Mouse (Mus musculus) heart, embryonic 13.5 days (tissue): ENCODE measurements around the gene Uhrf1bp1. TPM values are rescaled to one million over a fixed set of nuclear protein-coding genes. Genes with fewer than 3 reads are reported as not detected.

ENCODE experiments used
- ATAC-seq: fragments of 200-750 bp; cut with Nextera tagmentation; 2 replicates; pipeline ENCODE4 v1.8.0; 2017; ENCODE audit warnings: moderate TSS enrichment; ENCODE audit not compliant: insufficient number of reproducible peaks, low FRiP score, low TSS enrichment; ENCODE audit errors: extremely low read depth
- H3K27ac ChIP-seq: fragments of 300-500 bp; sonication (generic); replicated peaks from 2 replicates; pipeline ENCODE4 v1.5.1; 2015; ENCODE audit warnings: moderate library complexity, mild to moderate bottlenecking, inconsistent platforms
- H3K27me3 ChIP-seq: fragments of 300-500 bp; sonication (generic); replicated peaks from 2 replicates; pipeline ENCODE4 v1.6.1; 2015; ENCODE audit warnings: mild to moderate bottlenecking, inconsistent platforms
- H3K36me3 ChIP-seq: fragments of 300-500 bp; sonication (generic); 2 replicates; pipeline ENCODE4 v1.6.1; 2015; ENCODE audit warnings: mild to moderate bottlenecking, inconsistent platforms
- H3K4me1 ChIP-seq: fragments of 300-500 bp; sonication (generic); 2 replicates; pipeline ENCODE4 v1.6.1; 2015; ENCODE audit warnings: inconsistent platforms
- H3K4me2 ChIP-seq: fragments of 300-500 bp; sonication (generic); 2 replicates; pipeline ENCODE4 v1.6.1; 2015; ENCODE audit warnings: inconsistent platforms, mild to moderate bottlenecking, moderate library complexity
- H3K4me3 ChIP-seq: fragments of 300-500 bp; sonication (generic); 2 replicates; pipeline ENCODE4 v1.5.1; 2015; ENCODE audit warnings: moderate library complexity, mild to moderate bottlenecking, inconsistent platforms
- H3K9ac ChIP-seq: fragments of 300-500 bp; sonication (generic); 2 replicates; pipeline ENCODE4 v1.6.1; 2015; ENCODE audit warnings: inconsistent platforms, mild to moderate bottlenecking, moderate library complexity
- H3K9me3 ChIP-seq: fragments of 300-500 bp; sonication (generic); 2 replicates; pipeline ENCODE4 v1.6.1; 2016; ENCODE audit warnings: inconsistent platforms
- WGBS: fragments of 180-500 bp; shearing (Covaris S2); methylation state at CpG from one replicate; pipeline ENCODE4 v1.1.7; 2015; ENCODE audit warnings: mixed read lengths; 5-methylcytosine and 5-hydroxymethylcytosine counted together
- polyA plus RNA-seq: library from polyadenylated mRNA; unstranded; fragments of >200 nt; fragmentation: Nextera tagmentation; extraction: Ambion mirVana; gene quantifications from 2 replicates; pipeline ENCODE4 v1.2.1, GENCODE M21; 2015

Gene Uhrf1bp1
- polyA plus RNA-seq, 1 experiment from 2014 or later = 3.1 TPM

DNA sequence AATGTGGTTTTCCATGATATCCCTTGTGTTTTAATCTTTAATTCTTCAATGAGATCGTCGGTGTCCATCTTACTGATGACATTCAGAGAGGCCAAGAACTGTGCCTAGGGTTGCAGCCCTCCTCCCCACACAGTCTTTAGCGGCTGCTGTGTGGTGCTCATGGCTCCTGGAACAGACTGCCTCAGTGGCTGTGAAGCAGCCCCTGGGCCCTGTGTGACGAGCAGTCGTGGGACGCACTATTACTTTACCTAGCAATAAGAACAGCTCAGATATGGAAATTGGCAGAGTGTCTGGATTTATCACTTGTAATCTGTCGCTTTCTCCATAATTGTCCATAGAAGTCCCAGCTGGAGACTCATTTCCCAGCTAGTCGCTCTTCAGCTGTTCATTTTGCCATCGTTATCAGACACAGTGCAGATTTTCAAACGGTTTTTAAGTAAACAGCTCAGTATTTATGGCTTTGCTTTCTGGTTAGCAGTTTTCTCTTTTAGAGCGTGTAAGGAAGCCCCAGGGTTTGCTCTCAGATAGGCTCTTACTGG lies 66.0 kb downstream of the Uhrf1bp1 start:
- Histone ChIP-seq H3K27ac (no peak overlapping the region), H3K9ac (no peak overlapping the region), H3K27me3 (no peaks in the 10 kb centered on the region), H3K4me1 (peaks cover 54% of the 10 kb centered on the region), H3K4me3 (no peak overlapping the region), H3K4me2 (no peak overlapping the region), H3K36me3 (no peaks in the 10 kb centered on the region), H3K9me3 (no peaks in the 10 kb centered on the region)
- ATAC-seq = no peak
- 77% methylated on average over 11 of the region's 11 CpGs for WGBS

- Histone ChIP-seq H3K4me3 (no peak overlapping the region), H3K4me1 (peaks cover 43% of the 10 kb centered on the region), H3K9me3 (no peaks in the 10 kb centered on the region), H3K27me3 (no peaks in the 10 kb centered on the region), H3K9ac (no peak overlapping the region), H3K36me3 (no peaks in the 10 kb centered on the region), H3K4me2 (no peak overlapping the region), H3K27ac (no peak overlapping the region)
- WGBS = 74% methylated on average over 4 of the region's 4 CpGs
- ATAC-seq = no peak
These were observed 68.8 kb downstream of the Uhrf1bp1 start for GRCm38 (mm10) chr17:27925054-27925453.

DNA sequence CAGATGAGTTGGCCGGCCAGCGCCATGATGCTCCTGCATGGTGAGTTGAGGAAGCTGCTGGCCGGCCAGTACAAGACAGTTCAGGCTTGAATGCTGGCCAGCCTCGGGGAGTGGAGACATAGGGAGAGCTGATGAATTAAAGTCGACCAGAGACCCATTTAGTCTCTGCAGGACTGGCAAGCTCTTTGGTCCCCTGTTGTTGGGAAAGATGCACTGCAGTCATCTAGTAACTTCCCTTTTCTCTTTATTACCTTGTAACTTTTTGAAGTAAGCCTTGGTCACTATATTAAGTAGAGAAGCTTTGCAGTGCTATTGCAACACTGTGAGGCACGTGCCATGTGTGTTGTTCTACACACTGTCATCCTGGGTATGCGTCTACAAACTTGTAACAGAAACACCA lies 69.3 kb downstream of the Uhrf1bp1 start:
- no peak overlapping the region for H3K4me3 ChIP-seq
- H3K9ac ChIP-seq = no peak overlapping the region
- peaks cover 39% of the 10 kb centered on the region for H3K4me1 ChIP-seq
- no peak overlapping the region for H3K4me2 ChIP-seq
- 69% methylated on average over 7 of the region's 7 CpGs for WGBS
- no peak overlapping the region for H3K27ac ChIP-seq
- ATAC-seq = no peak
- H3K9me3 ChIP-seq = no peaks in the 10 kb centered on the region
- no peaks in the 10 kb centered on the region for H3K27me3 ChIP-seq
- H3K36me3 ChIP-seq = no peaks in the 10 kb centered on the region

- no peak for ATAC-seq
- Histone ChIP-seq H3K27me3 (no peaks in the 10 kb centered on the region), H3K27ac (no peak overlapping the region), H3K4me1 (peaks cover 34% of the 10 kb centered on the region), H3K9me3 (no peaks in the 10 kb centered on the region), H3K36me3 (no peaks in the 10 kb centered on the region), H3K4me3 (no peak overlapping the region), H3K4me2 (no peak overlapping the region), H3K9ac (no peak overlapping the region)
- WGBS = 85% methylated on average over 5 of the region's 5 CpGs
These were observed 74.0 kb downstream of the Uhrf1bp1 start for GRCm38 (mm10) chr17:27930291-27930690.

DNA sequence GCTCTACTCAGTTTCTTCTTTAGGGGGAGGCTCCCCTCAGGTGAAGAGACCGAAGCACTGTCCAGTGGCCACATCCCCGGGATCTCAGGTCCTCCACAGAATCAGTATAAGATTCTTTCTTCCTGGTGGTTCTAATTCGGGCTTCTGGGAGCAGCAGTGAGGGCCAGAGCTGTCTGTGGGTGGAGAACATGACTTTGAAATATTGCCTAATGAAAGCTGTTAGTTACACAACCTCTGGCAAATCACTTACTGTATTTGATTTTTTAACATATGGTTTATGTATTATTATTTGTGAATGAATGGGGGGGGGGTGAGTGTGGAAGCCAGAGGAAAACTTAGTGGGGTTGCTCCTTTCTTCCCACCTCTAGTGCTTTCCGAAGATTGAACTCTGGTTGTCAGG lies 75.6 kb downstream of the Uhrf1bp1 start:
- WGBS = 81% methylated on average over 4 of the region's 4 CpGs
- no peak overlapping the region for H3K4me3 ChIP-seq
- H3K9me3 ChIP-seq = no peaks in the 10 kb centered on the region
- peaks cover 26% of the 10 kb centered on the region for H3K4me1 ChIP-seq
- ATAC-seq = no peak
- H3K36me3 ChIP-seq = no peaks in the 10 kb centered on the region
- no peak overlapping the region for H3K27ac ChIP-seq
- H3K27me3 ChIP-seq = no peaks in the 10 kb centered on the region
- no peak overlapping the region for H3K9ac ChIP-seq
- H3K4me2 ChIP-seq = no peak overlapping the region

DNA sequence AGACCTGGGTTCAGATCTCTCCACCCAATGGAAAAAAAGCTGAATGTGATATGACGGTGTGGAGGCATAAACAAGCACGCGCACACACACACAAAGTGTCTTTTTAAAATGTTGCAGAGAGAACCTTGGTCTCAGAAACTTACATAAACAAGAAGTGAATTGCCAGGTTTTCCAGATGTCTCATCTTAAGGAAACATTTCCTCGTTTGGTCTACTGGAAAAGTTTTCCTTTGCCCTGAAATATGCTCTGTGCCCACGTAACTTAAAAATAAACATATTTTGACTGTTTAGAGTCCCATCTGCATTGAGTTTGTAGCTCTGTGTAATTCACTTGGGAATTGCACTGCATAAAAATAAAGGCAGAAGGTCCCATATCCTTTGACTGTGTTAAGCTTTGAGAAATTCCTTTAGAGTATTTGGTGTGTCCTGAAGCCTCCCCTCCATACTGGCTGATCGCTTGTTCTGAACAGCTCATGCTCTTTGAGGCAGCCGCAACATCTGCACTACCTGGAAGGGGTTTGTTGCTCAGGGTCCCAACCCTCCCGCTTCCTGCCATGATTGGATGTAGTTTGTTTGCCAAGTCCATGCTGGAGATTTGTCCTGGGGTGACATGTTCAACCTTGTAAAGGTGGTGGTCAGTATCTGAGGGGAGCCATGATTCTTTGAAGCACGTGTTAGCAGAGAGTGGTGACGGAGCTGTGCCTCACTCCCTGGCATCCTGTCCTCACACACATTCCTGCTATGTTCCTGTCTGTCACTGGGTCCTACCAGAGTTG lies 78.1 kb downstream of the Uhrf1bp1 start:
- Histone ChIP-seq H3K4me3 (no peak overlapping the region), H3K9ac (no peak overlapping the region), H3K9me3 (no peaks in the 10 kb centered on the region), H3K4me2 (no peak overlapping the region), H3K27ac (no peak overlapping the region), H3K4me1 (peaks cover 41% of the 10 kb centered on the region), H3K27me3 (no peaks in the 10 kb centered on the region), H3K36me3 (no peaks in the 10 kb centered on the region)
- ATAC-seq = no peak
- WGBS = 84% methylated on average over 10 of the region's 10 CpGs

- Histone ChIP-seq H3K27ac (no peak overlapping the region), H3K9ac (no peak overlapping the region), H3K4me2 (no peak overlapping the region), H3K9me3 (no peaks in the 10 kb centered on the region), H3K36me3 (no peaks in the 10 kb centered on the region), H3K4me3 (no peak overlapping the region), H3K27me3 (no peaks in the 10 kb centered on the region), H3K4me1 (peaks cover 48% of the 10 kb centered on the region)
- no peak for ATAC-seq
- WGBS = 65% methylated on average over 3 of the region's 3 CpGs
These were observed 78.8 kb downstream of the Uhrf1bp1 start for GRCm38 (mm10) chr17:27935091-27935490.

DNA sequence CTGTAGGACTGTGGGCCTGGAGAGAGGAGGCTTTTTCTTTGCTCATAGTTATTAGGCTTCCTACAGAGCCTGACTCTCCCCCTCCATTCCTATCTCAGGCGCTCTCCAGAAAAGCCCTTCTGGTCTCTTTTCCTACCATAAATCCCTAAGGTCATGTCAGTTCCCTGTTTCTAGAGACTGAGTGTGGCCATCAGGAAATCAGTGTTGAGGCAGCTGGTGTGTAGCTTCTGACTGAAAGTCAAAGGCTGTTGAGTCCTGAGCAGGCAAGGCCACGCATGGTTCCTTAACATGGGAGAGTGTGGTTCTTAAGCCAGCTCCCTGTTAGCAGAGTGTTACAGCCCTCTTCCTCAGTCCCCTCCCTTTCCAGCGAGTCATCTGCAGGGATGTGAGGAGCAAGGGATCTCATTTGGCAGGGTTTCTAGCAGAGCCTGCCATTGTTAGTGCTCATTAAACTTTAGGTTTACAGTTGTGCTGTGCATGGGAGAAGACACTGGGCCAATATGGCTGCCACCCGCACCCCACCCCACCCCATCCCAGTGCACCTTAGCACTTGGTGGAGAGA lies 80.9 kb downstream of the Uhrf1bp1 start:
- no peaks in the 10 kb centered on the region for H3K27me3 ChIP-seq
- ATAC-seq = no peak
- H3K4me3 ChIP-seq = no peak overlapping the region
- peaks cover 68% of the 10 kb centered on the region for H3K4me1 ChIP-seq
- H3K27ac ChIP-seq = peak overlapping the region; percentile 73
- no peak overlapping the region for H3K4me2 ChIP-seq
- H3K36me3 ChIP-seq = no peaks in the 10 kb centered on the region
- WGBS = 72% methylated on average over 4 of the region's 4 CpGs
- no peaks in the 10 kb centered on the region for H3K9me3 ChIP-seq
- H3K9ac ChIP-seq = no peak overlapping the region

GRCm38 (mm10) chr17:27938121-27938754 lies 82.0 kb downstream of the Uhrf1bp1 start:
- Histone ChIP-seq H3K4me1 (peaks cover 65% of the 10 kb centered on the region), H3K9me3 (no peaks in the 10 kb centered on the region), H3K9ac (peak overlapping the region; percentile 24; the same call in 1 of the 2 replicates), H3K27me3 (no peaks in the 10 kb centered on the region), H3K36me3 (no peaks in the 10 kb centered on the region), H3K27ac (peak overlapping the region; percentile 73), H3K4me3 (no peak overlapping the region), H3K4me2 (no peak overlapping the region)
- ATAC-seq = no peak
- WGBS = 54% methylated on average over 12 of the region's 12 CpGs

DNA sequence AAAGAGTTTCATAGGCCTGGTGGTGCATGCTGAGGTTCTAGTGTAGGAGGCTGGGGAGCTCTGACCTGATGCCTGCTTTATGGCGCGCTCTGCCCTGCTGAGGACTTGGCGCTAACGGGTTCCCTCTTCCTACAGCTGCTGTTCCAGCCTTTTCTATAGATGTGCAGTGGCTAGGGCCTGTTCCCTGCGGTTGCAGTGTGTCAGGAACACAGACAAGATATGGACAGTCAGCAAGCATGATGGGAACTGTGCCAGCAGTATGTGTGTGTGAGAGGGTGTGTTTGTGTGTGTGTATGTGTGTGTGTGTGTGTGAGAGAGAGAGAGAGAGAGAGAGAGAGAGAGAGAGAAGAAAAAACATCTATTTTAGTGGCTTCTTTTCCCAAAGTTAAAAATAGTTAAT lies 82.8 kb downstream of the Uhrf1bp1 start:
- H3K9ac ChIP-seq = 0 out of 2 replicates have a peak overlapping the region, but pooled peaks have one; percentile 24
- H3K4me3 ChIP-seq = no peak overlapping the region
- H3K4me2 ChIP-seq = no peak overlapping the region
- no peak for ATAC-seq
- 59% methylated on average over 5 of the region's 5 CpGs for WGBS
- H3K27ac ChIP-seq = peak overlapping the region; percentile 73
- peaks cover 65% of the 10 kb centered on the region for H3K4me1 ChIP-seq
- H3K27me3 ChIP-seq = no peaks in the 10 kb centered on the region
- H3K9me3 ChIP-seq = no peaks in the 10 kb centered on the region
- no peaks in the 10 kb centered on the region for H3K36me3 ChIP-seq

DNA sequence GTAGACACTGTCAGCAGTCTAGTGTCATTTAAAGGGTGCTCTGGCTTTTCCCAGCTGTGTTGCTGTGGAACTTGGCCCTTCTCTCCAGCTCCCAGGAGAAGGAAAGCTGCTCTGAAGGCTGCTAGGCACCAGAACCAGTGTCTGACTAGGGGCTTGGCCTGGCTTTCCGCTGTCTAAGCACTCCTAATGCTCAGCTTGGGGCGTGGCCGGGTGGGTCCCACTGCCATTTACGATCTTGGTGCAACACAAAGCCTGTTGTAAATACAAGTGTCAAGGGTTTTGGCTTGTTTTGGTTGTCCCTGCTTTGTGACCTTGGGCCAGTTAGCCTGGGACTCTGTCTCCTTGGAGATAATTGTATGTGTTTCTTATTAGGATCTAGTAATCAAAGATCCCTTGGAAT lies 84.1 kb downstream of the Uhrf1bp1 start:
- Histone ChIP-seq H3K4me3 (no peak overlapping the region), H3K4me1 (peaks cover 68% of the 10 kb centered on the region), H3K9ac (peak overlapping the region; percentile 8; the same call in 1 of the 2 replicates), H3K36me3 (no peaks in the 10 kb centered on the region), H3K27me3 (no peaks in the 10 kb centered on the region), H3K4me2 (no peak overlapping the region), H3K27ac (peak overlapping the region; percentile 46), H3K9me3 (no peaks in the 10 kb centered on the region)
- WGBS = 77% methylated on average over 4 of the region's 4 CpGs
- no peak for ATAC-seq
